Mouse (Mus musculus) thymus, adult 2 months (tissue): ENCODE data around the gene Ftsj1.

Experiments
- CTCF ChIP-seq: fragments of 200-500 bp; IDR thresholded peaks from 2 replicates; pipeline ENCODE4 v1.5.1; 2012; ENCODE audit warnings: mild to moderate bottlenecking, control low read depth, low read length, moderate library complexity, borderline replicate concordance; ENCODE audit not compliant: control insufficient read depth, poor library complexity, insufficient read depth; ENCODE audit errors: extremely low read depth
- POLR2A ChIP-seq: fragments of 200-500 bp; IDR thresholded peaks from 2 replicates; pipeline ENCODE4 v1.6.1; 2012; ENCODE audit warnings: mild to moderate bottlenecking, low read length, control low read depth, moderate library complexity; ENCODE audit not compliant: control insufficient read depth, poor library complexity, insufficient read depth; ENCODE audit errors: extremely low read depth

GRCm38 (mm10) chrX:8206694-8207197, 45.5 kb downstream of the Ftsj1 start:
- TF ChIP-seq CTCF (no peak), POLR2A (no peak)
